Mouse (Mus musculus) stomach, postnatal 0 days (tissue): ENCODE measurements around the gene Slu7. TPM values are rescaled to one million over a fixed set of nuclear protein-coding genes. Genes with fewer than 3 reads are reported as not detected.

Source experiments
- ATAC-seq: fragments of 200-750 bp; cut with Nextera tagmentation; 2 replicates; pipeline ENCODE4 v1.8.0; 2017; ENCODE audit not compliant: low FRiP score, low TSS enrichment
- DNase-seq: peaks from one replicate; pipeline ENCODE4 v3.0.0-alpha.2; 2016; ENCODE audit warnings: low spot score
- H3K27ac ChIP-seq: fragments of 300-500 bp; sonication (generic); replicated peaks from 2 replicates; pipeline ENCODE4 v1.5.1; 2014; ENCODE audit warnings: mild to moderate bottlenecking, control low read depth
- H3K27me3 ChIP-seq: fragments of 300-500 bp; sonication (generic); 2 replicates; pipeline ENCODE4 v1.6.1; 2014; ENCODE audit warnings: low read length; ENCODE audit not compliant: control insufficient read depth, insufficient read depth
- H3K36me3 ChIP-seq: fragments of 300-500 bp; sonication (generic); 2 replicates; pipeline ENCODE4 v1.6.1; 2014; ENCODE audit warnings: low read length, mixed read lengths; ENCODE audit not compliant: control insufficient read depth, insufficient read depth
- H3K4me1 ChIP-seq: fragments of 300-500 bp; sonication (generic); replicated peaks from 2 replicates; pipeline ENCODE4 v1.6.1; 2014; ENCODE audit warnings: antibody characterized with exemption; ENCODE audit not compliant: control insufficient read depth, insufficient read depth
- H3K4me2 ChIP-seq: fragments of 300-500 bp; sonication (generic); replicated peaks from 2 replicates; pipeline ENCODE4 v1.6.1; 2014; ENCODE audit warnings: low read depth, mild to moderate bottlenecking, control low read depth, moderate library complexity
- H3K4me3 ChIP-seq: fragments of 300-500 bp; sonication (generic); 2 replicates; pipeline ENCODE4 v1.5.1; 2014; ENCODE audit warnings: low read depth, low read length, control low read depth
- H3K9ac ChIP-seq: fragments of 300-500 bp; sonication (generic); 2 replicates; pipeline ENCODE4 v1.6.1; 2014; ENCODE audit warnings: mild to moderate bottlenecking, low read length, control low read depth, mixed read lengths
- H3K9me3 ChIP-seq: fragments of 300-500 bp; sonication (generic); 2 replicates; pipeline ENCODE4 v1.6.1; 2016; ENCODE audit warnings: low read length; ENCODE audit not compliant: control insufficient read depth
- CTCF ChIP-seq: IDR thresholded peaks from 2 replicates; pipeline ENCODE4 v1.5.1; 2016; ENCODE audit warnings: antibody characterized with exemption, low read depth, mild to moderate bottlenecking, moderate library complexity
- EP300 ChIP-seq: optimal IDR thresholded peaks from 2 replicates; pipeline ENCODE3; 2016; ENCODE audit warnings: antibody characterized with exemption
- WGBS: fragments of 180-500 bp; shearing (Covaris S2); extraction: QIAGEN DNeasy Blood & Tissue Kit; methylation state at CpG from one replicate; pipeline ENCODE4 v1.1.7; 2014; 5-methylcytosine and 5-hydroxymethylcytosine counted together
- polyA plus RNA-seq: library from polyadenylated mRNA; unstranded; fragments of >200 nt; fragmentation: Nextera tagmentation; extraction: Ambion mirVana; gene quantifications from 2 replicates; pipeline ENCODE4 v1.2.1, GENCODE M21; 2015

Slu7 gene
- 38.1 and 39.3 TPM in 2 replicates for polyA plus RNA-seq

- no peaks in the 10 kb centered on the region for H3K27me3 ChIP-seq
- WGBS = 7% methylated on average over 38 of the region's 38 CpGs
- peak within 1 kb of the TSS; percentile 66 for H3K4me2 ChIP-seq
- H3K4me3 ChIP-seq = peak within 1 kb of the TSS; percentile 86
- peak within 1 kb of the TSS; percentile 74 for H3K27ac ChIP-seq
- H3K9ac ChIP-seq = peak within 1 kb of the TSS; percentile 86
- TF ChIP-seq EP300 = no peak
- peak; percentile 39 for TF ChIP-seq CTCF
- ATAC-seq (peak; percentile 92), DNase-seq (peak; percentile 78)
- H3K4me1 ChIP-seq = no peaks in the 10 kb centered on the region
- H3K36me3 ChIP-seq = no peaks in the 10 kb centered on the region
- H3K9me3 ChIP-seq = no peaks in the 10 kb centered on the region
These were observed at the start of gene Slu7 for GRCm38 (mm10) chr11:43433254-43434023. Gene Slu7 (plus strand): TSS chr11:43433744.

GRCm38 (mm10) chr11:43385055-43385649 is 48.4 kb upstream of the Slu7 start:
- peak overlapping the region; percentile 54 for H3K4me2 ChIP-seq
- no peaks in the 10 kb centered on the region for H3K27me3 ChIP-seq
- no peaks in the 10 kb centered on the region for H3K9me3 ChIP-seq
- peak overlapping the region; percentile 25 for H3K27ac ChIP-seq
- peak overlapping the region; percentile 8; the same call in 1 of the 2 replicates for H3K9ac ChIP-seq
- no peaks in the 10 kb centered on the region for H3K36me3 ChIP-seq
- peak overlapping the region; percentile 26 for H3K4me3 ChIP-seq
- ATAC-seq (peak; percentile 79), DNase-seq (peak; percentile 37)
- H3K4me1 ChIP-seq = no peaks in the 10 kb centered on the region
- TF ChIP-seq CTCF = no peak
- TF ChIP-seq EP300 = no peak
- WGBS = 2% methylated on average over 18 of the region's 18 CpGs

GRCm38 (mm10) chr11:43385716-43386115 is 47.8 kb upstream of the Slu7 start:
- H3K27me3 ChIP-seq = no peaks in the 10 kb centered on the region
- H3K4me1 ChIP-seq = no peaks in the 10 kb centered on the region
- peak overlapping the region; percentile 26 for H3K4me3 ChIP-seq
- H3K9ac ChIP-seq = peak overlapping the region; percentile 35; the same call in 1 of the 2 replicates
- DNase-seq = no peak
- 8% methylated on average over 8 of the region's 8 CpGs for WGBS
- H3K27ac ChIP-seq = 0 out of 2 replicates have a peak overlapping the region, but pooled peaks have one; percentile 13
- peak overlapping the region; percentile 54 for H3K4me2 ChIP-seq
- ATAC-seq = no peak
- no peak for TF ChIP-seq EP300
- no peaks in the 10 kb centered on the region for H3K9me3 ChIP-seq
- H3K36me3 ChIP-seq = no peaks in the 10 kb centered on the region

GRCm38 (mm10) chr11:43387004-43387880 is 46.3 kb upstream of the Slu7 start:
- Histone ChIP-seq H3K9me3 (no peaks in the 10 kb centered on the region), H3K4me3 (no peak overlapping the region), H3K36me3 (no peaks in the 10 kb centered on the region), H3K27ac (no peak overlapping the region), H3K27me3 (no peaks in the 10 kb centered on the region), H3K4me1 (no peaks in the 10 kb centered on the region), H3K4me2 (no peak overlapping the region), H3K9ac (no peak overlapping the region)
- WGBS = 86% methylated on average over 14 of the region's 14 CpGs
- ATAC-seq (no peak), DNase-seq (no peak)
- TF ChIP-seq EP300 = no peak
- no peak for TF ChIP-seq CTCF

GRCm38 (mm10) chr11:43388122-43389097 is 45.1 kb upstream of the Slu7 start:
- no peak overlapping the region for H3K4me2 ChIP-seq
- DNase-seq (no peak), ATAC-seq (no peak)
- H3K4me1 ChIP-seq = no peaks in the 10 kb centered on the region
- no peak overlapping the region for H3K9ac ChIP-seq
- H3K36me3 ChIP-seq = no peaks in the 10 kb centered on the region
- H3K27me3 ChIP-seq = no peaks in the 10 kb centered on the region
- TF ChIP-seq CTCF (no peak), EP300 (no peak)
- H3K27ac ChIP-seq = no peak overlapping the region
- no peaks in the 10 kb centered on the region for H3K9me3 ChIP-seq
- H3K4me3 ChIP-seq = no peak overlapping the region
- WGBS = 68% methylated on average over 21 of the region's 21 CpGs
